Mouse (Mus musculus): ENCODE results near the gene Pop5. TPM values are rescaled to one million over a fixed set of nuclear protein-coding genes. Genes with fewer than 3 reads are reported as not detected.

Pop5 gene
- 299 and 371 TPM in 2 replicates for polyA plus RNA-seq (2021; fragmentation: Nextera tagmentation)
- long read RNA-seq, experiment 1, transcript Pop5-201 (6 exons, 1,025 nt): major isoform, 10 of 99 reads
- long read RNA-seq, experiment 1, partial matches to known transcripts: 56 of 99 reads
- long read RNA-seq, experiment 1, other reads (novel, unspliced or antisense): 28 of 99 reads
- long read RNA-seq, experiment 2, transcript Pop5-201 (6 exons, 1,025 nt): major isoform, 8 of 190 reads
- long read RNA-seq, experiment 2, partial matches to known transcripts: 164 of 190 reads
- long read RNA-seq, experiment 2, other reads (novel, unspliced or antisense): 15 of 190 reads

GRCm38 (mm10) chr5:115235786-115236263 is at the start of gene Pop5:
Gene Pop5 (plus strand): TSS chr5:115235836.

GRCm38 (mm10) chr5:115193669-115194625 is 41.7 kb upstream of the Pop5 start, which contains the start of gene Cabp1:
Gene Cabp1 (minus strand): TSS chr5:115194381.

GRCm38 (mm10) chr5:115272812-115273548 is 37.3 kb downstream of the Pop5 start, which contains the start of gene Rnf10:
Gene Rnf10 (minus strand): TSS chr5:115272898.

GRCm38 (mm10) chr5:115279226-115280049 is 43.8 kb downstream of the Pop5 start, which contains the start of gene Coq5:
Gene Coq5 (plus strand): TSS chr5:115279666.

Other genes starting within 250 kb of the Pop5 start
- 9.0 and 24.2 TPM in 2 replicates for gene Sppl3, start 224.7 kb upstream of the Pop5 start, polyA plus RNA-seq (2021; fragmentation: Nextera tagmentation)
- gene Gm10401, start 137.5 kb upstream of the Pop5 start, polyA plus RNA-seq (2021; fragmentation: Nextera tagmentation): 8.4 and 17.3 TPM in 2 replicates
- gene Acads, start 116.5 kb upstream of the Pop5 start, polyA plus RNA-seq (2021; fragmentation: Nextera tagmentation): 3.7 and 6.1 TPM in 2 replicates
- gene Unc119b, start 100.9 kb upstream of the Pop5 start, polyA plus RNA-seq (2021; fragmentation: Nextera tagmentation): 12.8 and 14.9 TPM in 2 replicates
- 16.4 and 23.1 TPM in 2 replicates for gene Mlec, start 77.7 kb upstream of the Pop5 start, polyA plus RNA-seq (2021; fragmentation: Nextera tagmentation)
- gene Cabp1, start 41.5 kb upstream of the Pop5 start, polyA plus RNA-seq (2021; fragmentation: Nextera tagmentation): 22.4 and 33.5 TPM in 2 replicates
- gene Rnf10, start 37.1 kb downstream of the Pop5 start, polyA plus RNA-seq (2021; fragmentation: Nextera tagmentation): 40.8 and 113 TPM in 2 replicates
- gene Coq5, start 43.8 kb downstream of the Pop5 start, polyA plus RNA-seq (2021; fragmentation: Nextera tagmentation): 60.9 and 61.8 TPM in 2 replicates
- 244 and 368 TPM in 2 replicates for gene Dynll1, start 65.2 kb downstream of the Pop5 start, polyA plus RNA-seq (2021; fragmentation: Nextera tagmentation)
- gene Srsf9, start 91.3 kb downstream of the Pop5 start, polyA plus RNA-seq (2021; fragmentation: Nextera tagmentation): 32.5 and 32.9 TPM in 2 replicates
- gene Gatc, start 105.3 kb downstream of the Pop5 start, polyA plus RNA-seq (2021; fragmentation: Nextera tagmentation): 18.1 and 25.7 TPM in 2 replicates
- 44.5 and 49.4 TPM in 2 replicates for gene Triap1, start 105.4 kb downstream of the Pop5 start, polyA plus RNA-seq (2021; fragmentation: Nextera tagmentation)
- gene Cox6a1, start 113.1 kb downstream of the Pop5 start, polyA plus RNA-seq (2021; fragmentation: Nextera tagmentation): 2,696 and 2,945 TPM in 2 replicates
- 4.7 and 17.8 TPM in 2 replicates for gene Msi1, start 193.8 kb downstream of the Pop5 start, polyA plus RNA-seq (2021; fragmentation: Nextera tagmentation)
- gene Pla2g1b, start 230.4 kb downstream of the Pop5 start, polyA plus RNA-seq (2021; fragmentation: Nextera tagmentation): not detected in 2 replicates
- gene Sirt4, start 248.9 kb downstream of the Pop5 start, polyA plus RNA-seq (2021; fragmentation: Nextera tagmentation): 6.8 and 8.8 TPM in 2 replicates

All from left cerebral cortex, adult 6 months (tissue).